Mouse (Mus musculus) yolk sac, embryonic 10.5 days (tissue): ENCODE results near the gene Lamc2.

Experiments
- DNase-seq: peaks from one replicate; pipeline ENCODE4 v3.0.0-alpha.2; 2017; ENCODE audit warnings: low spot score

The Lamc2 gene

GRCm38 (mm10) chr1:153127622-153128021 lies 58.6 kb downstream of the Lamc2 start:
- no peak for DNase-seq

GRCm38 (mm10) chr1:153126491-153127381 lies 59.5 kb downstream of the Lamc2 start:
- no peak for DNase-seq

GRCm38 (mm10) chr1:153125287-153126275 lies 60.7 kb downstream of the Lamc2 start:
- no peak for DNase-seq

GRCm38 (mm10) chr1:153124502-153124901 lies 61.7 kb downstream of the Lamc2 start:
- no peak for DNase-seq

DNA sequence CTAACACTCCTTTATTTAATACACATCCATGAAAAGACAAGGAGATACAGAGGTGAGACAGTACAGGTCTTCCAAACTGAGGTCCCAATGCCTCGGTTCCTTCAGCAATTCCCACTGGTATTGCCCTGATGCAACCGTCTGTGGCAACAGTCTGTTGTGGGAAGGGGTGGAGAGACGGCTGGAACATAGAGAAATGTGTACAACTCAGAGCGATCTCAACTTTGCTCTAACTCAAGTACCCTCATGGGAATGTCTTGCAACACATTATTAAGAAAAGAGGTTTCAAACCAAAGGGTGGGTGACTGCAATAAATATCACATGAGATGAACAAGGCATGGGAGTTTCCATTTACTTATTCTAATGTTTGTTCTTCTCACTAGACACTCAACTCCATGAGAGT lies 63.5 kb downstream of the Lamc2 start:
- no peak for DNase-seq

DNA sequence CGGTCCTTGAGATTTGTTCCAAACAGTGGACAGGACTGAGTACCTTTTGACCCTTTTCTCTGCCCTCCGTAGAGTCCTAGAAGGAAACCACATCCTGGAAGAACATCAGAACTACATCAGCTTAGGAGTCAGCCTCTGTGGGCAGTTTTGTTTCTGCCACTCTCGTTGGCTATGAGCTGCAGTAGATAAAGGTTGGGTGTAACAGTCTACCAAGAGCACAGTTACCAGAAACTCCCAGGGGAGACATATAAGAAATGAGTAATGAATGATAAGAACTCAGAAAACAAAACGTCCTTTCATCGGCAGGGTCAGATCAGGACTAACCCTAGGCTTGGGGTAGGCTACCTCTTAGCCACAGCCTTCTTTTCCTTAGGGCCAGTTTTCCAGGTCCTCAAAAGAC lies 64.9 kb downstream of the Lamc2 start:
- no peak for DNase-seq

- DNase-seq = no peak
Measured at GRCm38 (mm10) chr1:153120544-153120943, 65.7 kb downstream of the Lamc2 start.

- no peak for DNase-seq
Measured at GRCm38 (mm10) chr1:153115315-153115714, 70.9 kb downstream of the Lamc2 start.

DNA sequence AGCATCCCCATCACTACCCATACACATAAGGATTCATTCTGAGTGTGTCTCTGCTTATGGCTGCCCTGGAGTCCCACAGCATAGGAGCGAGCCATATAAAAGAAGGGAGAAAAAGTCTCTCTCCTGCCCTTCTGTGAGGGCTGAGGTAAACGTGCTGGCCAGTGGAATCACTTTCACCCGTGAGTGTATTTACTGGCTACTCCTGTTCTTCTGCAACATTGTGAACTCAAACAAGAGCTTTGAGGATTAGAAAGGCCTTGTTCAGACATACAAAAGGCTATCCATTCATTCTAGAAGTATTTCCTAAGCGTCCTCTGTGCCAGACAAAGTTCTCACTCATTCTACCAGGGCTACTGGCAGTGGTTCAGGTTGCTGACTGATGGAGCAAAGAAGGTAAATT lies 74.7 kb downstream of the Lamc2 start:
- no peak for DNase-seq

DNA sequence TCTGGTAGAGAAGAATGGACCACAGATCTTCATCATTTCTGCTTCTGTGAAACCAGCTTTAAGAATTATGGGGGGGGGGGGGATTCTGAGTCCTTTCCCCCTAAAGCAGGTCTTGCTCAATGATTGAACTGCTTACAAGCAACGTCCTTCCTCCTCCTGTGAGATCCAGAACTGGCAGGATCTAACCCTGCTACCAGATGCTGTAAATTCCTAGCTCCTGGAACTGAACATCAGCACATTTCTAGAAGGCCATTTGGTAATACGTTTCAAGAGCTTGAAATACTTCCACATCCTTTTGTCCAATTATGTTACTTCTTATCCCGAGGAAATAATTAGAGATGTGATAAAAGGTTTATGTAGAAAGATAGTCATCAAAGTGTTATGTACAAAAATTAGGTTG lies 76.4 kb downstream of the Lamc2 start:
- no peak for DNase-seq

DNA sequence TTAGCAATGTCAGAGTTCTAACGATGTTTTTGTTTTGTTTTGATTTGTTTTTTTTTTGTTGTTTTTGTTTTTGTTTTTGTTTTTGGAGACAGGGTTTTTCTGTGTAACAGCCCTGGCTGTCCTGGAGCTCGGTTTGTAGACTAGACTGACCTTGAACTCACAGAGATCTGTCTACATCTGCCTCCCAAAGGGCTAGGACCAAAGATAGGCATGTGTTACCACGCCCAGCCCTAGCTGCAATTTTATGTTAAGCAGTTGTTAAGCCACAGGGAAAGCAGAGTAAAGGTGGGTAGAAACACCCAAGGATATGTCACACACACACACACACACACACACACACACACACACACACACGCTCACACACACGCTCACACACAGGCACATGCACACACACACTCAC lies 76.9 kb downstream of the Lamc2 start:
- no peak for DNase-seq

DNA sequence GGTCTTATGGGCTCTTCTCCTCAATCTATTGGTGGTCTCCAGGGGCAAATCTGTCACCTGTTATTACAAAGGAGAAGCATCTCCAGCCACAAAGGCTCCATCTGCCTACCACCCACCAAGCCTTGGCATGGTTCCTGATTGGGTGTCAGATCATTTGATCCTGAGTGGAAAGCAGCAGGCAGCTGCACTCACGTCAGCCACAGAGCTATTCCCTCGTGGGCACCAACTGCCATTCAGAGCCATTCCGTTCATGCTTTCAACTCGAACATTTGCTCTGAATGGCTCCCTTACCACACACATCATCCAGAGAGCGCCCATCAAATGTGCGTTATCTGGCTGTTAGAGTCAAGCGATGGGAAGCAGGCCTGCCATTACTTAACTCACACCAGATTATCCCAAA lies 78.4 kb downstream of the Lamc2 start:
- no peak for DNase-seq

GRCm38 (mm10) chr1:153104804-153105203 lies 81.4 kb downstream of the Lamc2 start:
- DNase-seq = no peak

- DNase-seq = no peak
Measured at GRCm38 (mm10) chr1:153103186-153103554, 83.1 kb downstream of the Lamc2 start.

DNA sequence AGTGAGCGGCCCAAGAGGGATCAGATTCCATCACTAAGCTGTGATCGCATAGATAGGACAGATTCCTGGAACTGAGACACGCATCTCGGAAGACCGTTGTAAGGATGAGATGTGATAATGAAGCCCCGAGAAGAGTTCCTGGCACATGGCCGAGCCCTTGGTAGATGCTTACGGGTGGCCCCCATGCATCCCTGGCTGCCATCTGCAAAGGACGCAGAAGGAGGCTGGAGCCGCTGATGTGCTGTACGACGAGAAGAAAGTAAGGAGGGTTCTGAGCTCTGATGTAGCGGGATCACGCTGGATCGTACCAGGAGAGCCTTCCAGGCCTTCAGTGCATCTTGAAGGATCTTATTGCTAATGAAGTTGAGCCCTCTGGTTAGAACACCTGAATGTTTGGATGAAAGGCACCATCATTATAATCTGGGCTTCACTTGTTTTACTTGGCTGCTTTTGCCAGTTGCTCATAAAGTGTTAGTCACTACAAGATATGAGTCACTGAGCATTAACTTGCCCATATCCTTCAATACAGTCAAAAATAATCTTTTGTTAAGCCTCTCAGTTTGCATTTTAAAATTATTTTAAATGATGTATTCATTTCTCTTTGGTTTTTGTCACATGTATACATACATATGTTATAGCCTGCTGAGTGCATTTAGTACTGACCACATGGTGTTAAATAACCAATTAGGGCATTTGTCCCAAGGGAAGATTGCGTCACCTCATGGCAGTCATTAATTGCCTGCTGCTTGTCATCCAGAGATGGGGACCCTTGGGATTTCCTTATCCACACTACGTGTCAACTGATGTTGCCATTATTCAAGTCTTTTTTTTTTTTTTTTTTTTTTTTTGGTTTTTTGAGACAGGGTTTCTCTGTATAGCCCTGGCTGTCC lies 83.7 kb downstream of the Lamc2 start:
- no peak for DNase-seq

DNA sequence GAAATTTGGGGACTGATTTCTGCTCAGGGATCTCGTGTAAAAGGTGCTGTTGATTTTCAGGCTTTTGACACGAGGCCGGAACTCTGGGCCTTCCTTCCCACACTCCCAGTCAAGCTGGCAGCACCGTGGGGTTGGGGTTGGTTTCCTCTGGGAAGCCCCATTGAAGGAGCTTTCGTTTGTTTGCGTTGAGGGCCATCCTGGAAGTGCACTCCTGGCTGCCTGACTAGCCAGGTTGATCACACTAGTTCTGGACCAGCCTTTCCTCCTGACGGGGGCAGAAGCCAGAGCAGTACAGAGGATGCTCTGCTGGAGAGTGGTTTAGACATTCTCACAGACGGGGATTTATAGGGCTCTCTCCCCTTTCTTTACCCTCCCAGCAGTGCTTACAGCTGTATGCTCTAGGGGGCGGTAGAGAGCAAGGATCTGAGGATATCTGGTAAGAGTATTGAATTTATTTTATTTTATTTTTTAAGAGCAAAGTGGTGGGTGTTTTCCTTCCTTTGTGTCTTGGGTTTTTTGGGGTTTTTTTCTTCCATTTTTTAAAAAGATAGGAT lies 84.8 kb downstream of the Lamc2 start:
- DNase-seq = peak; percentile 49

GRCm38 (mm10) chr1:153100912-153101311 lies 85.3 kb downstream of the Lamc2 start:
- DNase-seq = peak; percentile 59

- DNase-seq = no peak
Measured at GRCm38 (mm10) chr1:153098586-153098985, 87.7 kb downstream of the Lamc2 start.

DNA sequence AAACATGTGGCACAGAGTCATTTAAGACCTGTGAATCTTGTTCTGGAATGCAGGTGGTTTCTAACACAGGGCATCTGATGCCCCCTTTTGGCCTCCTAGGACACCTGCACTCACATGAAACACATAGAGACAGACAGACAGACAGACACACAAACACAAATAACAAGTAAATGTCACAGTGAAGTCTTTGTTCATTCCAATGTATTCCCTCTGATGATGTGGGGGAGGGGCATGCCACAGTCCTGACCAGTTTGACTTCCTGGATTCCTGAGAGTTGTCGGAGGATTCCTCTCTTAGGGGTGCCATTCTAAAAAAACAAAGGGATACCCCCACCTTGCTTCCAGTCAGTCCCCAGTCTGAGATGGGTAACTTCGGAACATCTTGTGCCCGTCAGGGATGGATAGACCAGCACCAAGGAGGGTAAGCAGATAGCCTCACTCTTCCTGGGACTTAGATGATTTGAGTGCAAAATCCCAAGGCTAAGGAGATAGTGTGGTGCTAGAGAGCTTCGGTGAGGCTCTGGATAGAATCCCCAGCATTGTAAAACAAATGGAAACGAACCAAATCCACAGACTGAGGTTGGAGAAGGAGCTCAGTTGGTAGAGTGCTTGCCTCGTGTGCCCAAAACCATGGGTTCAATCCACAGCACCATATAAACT lies 89.1 kb downstream of the Lamc2 start:
- no peak for DNase-seq

DNA sequence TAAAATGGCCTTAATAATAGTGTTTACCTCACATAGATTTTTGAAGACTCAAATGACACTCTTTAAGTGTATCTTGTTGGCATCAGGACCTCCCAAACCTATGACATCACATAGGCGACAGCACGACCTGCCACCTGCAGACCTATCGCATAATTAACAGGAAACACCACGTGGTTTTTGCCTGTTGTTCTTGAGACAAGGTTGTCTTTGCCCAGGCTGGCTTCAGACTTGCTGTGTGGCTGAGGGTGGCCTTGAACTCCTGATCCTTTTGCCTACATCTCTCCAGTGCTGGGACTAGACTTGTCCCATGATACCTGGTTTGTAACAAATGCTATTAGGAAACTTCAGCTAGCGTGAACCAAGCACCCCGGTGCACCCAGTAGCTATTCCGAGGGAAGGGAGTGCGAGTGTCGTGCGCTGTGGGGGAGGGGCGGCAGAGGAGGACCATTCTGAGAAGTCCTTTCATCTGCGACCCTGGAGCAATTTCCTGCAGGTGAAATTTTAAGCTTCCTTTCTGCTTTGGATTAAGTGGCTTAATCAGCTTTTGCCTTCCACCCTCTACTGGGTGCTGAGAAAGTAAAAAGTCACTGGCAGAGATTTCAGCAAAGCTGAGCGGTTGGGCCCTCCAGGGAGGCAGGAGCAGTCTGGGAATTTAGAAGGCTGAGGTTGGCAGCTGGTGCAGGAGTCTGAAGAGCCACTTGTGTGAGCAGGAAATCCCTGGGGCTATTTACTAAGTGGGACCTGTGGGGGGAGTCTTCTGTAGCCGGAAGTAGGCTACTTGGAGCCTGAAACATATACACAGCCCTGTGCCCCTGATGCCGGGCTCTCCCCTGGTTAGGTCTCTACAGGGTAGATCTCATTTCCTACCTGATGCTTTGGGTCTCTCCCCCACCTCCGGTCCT lies 90.2 kb downstream of the Lamc2 start:
- no peak for DNase-seq
